Mouse (Mus musculus): ENCODE data around the gene Ppp1r3e.
A peak's percentile ranks its signal among the peaks of the same experiment; 100 is the strongest.

Ppp1r3e gene

DNA sequence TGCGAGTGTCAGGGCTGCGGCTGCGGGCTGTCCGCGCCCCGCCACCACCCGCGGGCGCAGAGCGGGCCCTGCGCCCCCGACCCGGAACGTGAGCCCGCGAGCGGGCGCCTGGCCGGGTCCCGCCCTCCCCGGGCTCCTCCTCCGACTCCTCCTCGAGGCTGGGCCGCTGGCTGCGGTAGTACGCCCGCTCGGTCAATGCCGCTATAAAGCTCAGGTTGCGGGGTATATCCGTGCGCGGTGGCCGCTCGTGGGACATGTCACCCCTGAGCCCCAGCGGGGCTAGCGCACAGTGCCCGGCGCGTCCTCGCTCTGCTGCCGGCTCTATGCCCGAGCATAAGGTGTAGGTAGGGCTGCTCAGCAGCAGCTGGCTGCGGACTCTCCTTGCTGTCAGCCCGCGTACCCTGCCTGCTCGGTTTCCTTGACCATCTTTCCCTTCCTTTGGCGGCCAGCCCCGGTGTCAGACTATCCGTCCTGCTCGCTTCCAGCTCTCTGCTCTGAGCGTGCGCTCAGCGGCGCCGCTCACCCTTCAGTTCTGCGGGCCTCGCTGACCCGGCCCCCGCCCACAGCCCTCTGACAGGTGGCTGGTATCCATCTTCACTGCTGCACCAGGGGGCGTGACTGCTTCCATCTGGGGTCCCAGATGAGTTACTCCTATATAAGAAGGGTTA, at the start of gene Ppp1r3e:
TSS of gene Ppp1r3e (minus strand) at position 503 of the 668 bp plus-strand sequence.
- peak; percentile 69 to 73 for DNase-seq (ENCODE audit: low spot score in 2 of 2)

DNA sequence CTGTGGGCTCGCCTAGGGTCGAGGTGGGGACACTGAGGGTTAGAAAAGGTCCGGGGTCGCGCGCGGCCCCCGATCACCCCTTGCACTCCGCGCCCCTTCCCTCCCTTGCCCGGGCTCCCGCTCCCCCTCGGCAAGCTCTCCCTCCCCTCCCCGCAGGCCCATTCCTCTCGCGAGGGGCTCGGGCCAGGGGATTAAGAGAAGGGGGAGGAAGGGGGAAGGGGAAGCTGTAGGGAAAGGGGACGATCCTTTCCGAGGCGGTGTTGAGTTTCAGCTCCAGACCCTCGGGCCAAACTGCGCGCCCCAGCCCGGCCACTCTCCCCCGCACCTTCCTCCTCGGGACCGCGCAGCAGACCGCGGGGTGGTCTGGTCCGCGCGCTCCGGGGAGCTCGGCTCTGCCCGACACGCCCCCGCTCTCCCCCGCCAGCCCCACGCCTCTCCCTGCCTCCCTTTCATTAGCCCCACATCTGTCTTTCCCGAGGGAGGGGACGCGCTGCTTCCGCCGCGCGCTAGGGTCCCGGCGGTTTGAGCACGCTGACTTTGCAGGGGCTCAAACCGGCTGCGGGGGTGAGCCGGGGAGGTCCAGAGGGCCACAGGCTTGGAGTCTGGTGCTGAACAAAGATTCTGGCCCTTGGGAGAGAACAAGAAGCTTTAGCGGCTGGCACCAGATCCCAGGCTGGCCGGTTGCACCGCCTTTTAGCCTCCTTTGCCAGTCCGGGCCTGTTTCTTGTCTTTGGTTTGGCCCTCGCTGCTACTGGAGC, 49.2 kb upstream of the Ppp1r3e start:
- DNase-seq (ENCODE audit: low spot score in 2 of 2) = peak; percentile 84

DNA sequence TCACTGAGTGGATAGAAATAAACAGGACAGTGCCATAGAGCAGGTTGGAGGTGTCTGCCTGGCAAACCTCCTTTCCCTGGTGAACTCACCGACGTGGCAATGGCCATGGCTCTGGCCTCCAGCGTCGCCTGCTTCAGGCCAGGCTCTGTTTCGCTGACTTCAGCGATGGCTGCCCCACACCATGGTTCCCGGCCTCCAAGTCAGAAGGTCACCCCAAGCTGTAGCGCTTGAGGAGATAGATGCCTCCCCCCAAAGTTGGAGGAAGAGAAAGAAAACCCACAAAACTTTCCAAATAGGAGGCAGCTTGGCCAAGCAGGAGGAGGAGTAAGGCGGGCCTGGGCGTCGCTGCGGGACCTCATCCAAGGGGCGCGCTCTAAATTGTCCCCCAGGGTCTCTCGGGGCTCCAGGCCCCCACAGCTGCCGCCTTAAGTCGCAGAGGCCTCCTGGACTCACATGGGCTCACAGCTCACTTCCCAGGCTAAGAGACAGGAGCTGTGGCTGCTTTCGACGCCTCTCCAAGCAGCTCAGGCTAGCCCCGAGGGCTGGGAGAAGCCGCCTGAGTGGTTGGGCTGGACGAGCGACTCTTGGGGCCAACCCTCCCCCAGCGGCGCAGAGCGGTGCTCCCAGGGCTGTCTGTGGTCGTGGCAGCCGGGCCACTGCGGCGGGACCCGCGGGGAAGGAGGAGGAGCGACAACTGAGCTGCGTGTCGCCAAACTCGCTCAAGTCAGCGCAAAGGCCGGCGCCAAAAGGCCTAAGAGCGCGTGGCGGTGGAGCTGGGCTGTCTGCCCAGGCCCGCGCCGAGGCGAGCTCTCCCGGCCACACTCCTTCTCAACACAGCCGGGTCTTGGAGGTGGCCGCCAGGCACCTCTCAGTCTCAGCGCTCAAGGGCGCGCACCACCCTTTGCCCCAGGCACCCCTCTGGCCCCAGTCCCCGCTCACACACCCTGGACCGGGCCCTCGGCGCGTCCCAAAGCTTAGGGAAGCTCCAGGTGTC, 48.3 kb upstream of the Ppp1r3e start, which contains the start of gene Efs:
TSS of gene Efs (minus strand) at position 778 of the 994 bp plus-strand sequence.
- DNase-seq (ENCODE audit: low spot score in 2 of 2) = peak; percentile 79 to 81

DNA sequence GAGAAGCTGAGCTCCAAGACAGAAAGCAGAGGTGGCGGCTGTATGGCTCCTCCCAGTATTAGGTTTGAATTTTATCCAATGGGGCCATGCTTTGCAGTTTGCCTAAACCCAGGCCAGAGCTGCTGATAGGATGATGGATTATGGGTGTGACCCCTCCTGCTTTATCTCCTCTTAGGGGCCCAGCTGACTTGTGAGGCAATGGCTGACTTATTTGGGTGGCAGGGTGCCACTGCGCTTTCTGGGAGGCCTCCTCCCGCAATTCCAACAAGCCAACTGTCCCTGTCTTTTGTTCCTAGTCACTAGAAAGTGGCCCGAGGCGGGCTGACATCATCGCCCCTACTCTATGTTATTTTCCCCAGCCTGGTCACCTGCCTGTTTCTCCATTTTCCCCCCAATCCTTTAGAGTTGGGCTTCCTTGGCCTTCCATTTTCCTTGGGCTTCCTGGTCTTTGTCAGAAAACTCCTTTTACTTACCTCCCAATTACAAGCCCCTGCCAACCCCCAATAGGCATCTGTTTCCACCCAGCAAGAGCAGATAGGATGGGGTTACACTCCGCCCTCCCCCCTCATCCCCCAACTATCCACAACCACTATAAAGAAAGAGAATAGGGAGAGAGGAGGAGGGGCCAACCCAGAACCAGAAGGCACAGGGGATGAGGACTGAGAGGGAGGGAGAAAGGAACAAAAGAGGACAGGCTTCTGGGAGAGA, 47.4 kb upstream of the Ppp1r3e start:
- DNase-seq (ENCODE audit: low spot score in 2 of 2) = peak; percentile 72 to 79

DNA sequence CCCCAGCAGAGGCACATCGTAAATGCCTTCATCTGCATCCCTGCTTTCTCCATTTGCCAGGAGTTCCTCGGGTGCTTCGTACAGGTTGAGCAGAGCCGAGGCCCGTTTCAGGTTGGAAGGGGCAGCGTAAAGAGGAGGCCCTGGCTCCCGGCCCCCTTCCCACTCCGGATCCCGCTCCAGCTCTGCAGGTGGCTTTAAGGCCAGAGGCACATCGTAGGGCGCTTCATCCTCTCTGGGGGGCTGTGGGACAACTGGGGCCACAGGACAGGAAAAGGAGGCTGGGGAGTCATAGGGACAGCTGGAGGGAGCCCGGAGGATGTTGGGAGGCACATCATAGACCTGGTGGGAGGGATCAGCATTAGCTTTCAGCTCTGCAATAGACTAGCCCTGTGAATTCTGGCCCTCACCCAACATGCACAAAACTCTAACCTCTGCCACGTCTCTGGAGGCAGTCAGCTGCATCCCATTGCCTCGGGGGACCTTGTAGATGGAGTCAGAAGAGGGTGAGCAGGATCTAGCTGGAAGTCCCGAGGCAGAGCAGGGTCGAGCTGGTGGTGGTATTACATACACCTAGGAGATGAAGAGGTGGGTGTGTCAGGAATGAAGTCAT, 42.8 kb upstream of the Ppp1r3e start:
- DNase-seq (ENCODE audit: low spot score in 2 of 2) = no peak

DNA sequence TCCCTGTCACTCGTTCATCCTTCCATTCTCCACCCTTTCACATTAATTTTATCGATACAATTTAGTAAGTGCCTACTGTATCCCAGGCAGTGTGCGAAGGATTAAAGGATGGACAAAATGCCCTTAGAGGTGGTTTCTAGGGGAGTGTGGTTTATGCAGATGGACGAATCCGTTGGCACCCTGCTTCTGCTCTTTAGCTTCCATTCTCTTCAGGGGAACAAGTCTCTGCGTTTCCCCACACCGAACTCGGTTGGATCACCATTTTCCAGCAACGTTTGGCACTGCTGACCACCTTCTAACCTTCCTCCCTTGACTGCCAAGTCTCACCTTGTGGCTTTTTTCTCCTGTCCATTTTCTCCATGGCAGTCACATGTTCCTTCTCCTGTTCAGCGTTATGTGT, 36.0 kb upstream of the Ppp1r3e start:
- DNase-seq (ENCODE audit: low spot score in 2 of 2) = no peak

DNA sequence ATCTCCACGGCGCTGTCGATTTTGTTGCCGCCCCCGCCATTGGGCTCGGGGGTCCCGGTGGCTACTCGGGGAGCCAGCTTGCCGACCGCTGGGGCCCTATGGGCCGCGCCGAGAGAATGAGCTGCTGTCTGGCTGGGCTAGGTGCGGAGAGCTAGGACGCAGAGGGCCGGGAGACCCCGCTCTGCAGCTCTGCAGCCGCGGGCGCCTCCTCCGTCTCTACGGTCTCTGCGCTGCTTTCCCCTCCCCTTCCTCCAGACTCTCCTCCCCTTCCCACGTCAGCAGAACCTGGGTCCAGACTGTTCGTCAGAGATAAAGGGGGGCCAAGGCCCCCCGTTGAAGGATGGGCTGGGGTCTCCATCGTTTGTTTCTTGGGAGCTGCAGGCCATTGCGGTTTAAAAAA, 35.5 kb upstream of the Ppp1r3e start, which contains the start of gene Slc22a17:
TSS of gene Slc22a17 (minus strand) at position 247 of the 400 bp plus-strand sequence.
- DNase-seq (ENCODE audit: low spot score in 2 of 2) = peak; percentile 62 to 70

DNA sequence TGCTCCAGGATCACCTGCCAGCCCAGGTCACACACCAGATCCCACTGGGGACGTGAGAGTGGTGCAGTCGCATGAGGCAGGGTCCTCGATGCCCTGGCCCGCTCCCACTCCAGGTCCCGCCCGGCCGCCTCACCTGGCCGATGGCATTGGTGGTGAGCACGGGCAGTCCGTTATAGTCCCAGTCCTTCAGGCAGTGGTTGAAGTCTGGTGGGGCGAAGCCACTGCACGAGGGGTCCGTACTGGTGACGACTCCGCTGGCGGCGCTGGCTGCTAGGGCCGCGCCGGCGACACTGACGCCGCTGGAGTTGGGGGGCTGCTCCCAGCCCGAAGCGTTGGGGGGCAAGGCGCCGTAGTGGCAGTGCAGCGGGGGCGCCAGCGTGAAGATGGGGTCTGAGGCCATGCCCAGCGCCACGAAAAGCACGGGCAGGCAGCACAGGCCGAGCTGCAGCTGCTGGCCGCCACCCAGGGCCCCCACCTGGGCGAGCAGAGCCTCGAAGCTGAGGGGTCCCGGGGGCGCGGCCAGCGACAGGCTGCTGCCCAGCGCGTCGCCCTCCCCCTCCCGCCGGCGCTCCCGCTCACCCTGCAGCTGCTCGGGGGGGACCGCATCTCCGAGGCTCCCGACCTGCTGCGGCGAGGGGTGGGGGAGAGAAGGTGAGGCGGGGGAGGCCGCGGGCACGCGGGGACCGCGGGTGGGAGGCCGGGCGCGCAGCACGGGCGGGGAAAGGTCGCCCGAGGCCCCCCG, 34.9 kb upstream of the Ppp1r3e start:
- no peak for DNase-seq (ENCODE audit: low spot score in 2 of 2)

DNA sequence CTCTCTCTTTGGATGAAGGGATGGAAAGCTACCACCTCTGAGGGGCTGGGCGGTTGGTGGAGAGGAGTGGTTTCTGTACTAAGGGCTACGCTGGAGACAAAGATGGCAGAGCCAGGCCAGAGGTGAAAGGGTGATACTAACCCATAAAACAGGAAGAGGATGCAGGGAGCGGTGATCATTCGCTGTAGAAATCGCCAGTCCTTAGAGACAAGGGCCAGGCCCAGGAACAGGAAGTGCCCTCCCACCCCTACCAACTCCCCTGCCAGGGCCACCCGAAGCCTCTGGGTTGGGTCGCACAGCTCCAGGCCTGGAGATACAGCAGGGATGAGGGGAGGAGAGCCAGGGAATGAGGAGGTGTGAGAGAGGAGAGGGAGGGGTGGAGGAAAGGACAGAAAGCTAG, 31.3 kb upstream of the Ppp1r3e start:
- no peak for DNase-seq (ENCODE audit: low spot score in 2 of 2)

DNA sequence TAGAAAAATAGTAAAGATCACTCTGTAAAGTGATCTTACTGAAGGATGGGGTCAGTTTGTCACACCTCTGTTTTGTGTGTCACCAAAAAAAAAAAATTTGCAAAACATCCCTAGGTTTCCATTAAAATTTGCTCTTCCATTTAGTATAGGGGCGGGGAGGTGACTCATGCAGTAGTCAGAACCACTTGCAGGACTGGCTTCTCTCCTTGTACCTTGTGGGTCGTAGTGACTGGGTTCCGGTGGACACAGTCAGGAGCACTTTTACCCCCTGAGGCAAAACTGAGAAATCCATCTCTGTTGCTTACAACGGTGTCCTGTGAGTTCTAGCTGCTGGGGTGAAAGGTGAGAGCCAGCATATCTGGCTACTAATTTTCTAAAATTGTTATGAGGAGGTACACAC, 26.3 kb upstream of the Ppp1r3e start:
- DNase-seq (ENCODE audit: low spot score in 2 of 2) = no peak

DNA sequence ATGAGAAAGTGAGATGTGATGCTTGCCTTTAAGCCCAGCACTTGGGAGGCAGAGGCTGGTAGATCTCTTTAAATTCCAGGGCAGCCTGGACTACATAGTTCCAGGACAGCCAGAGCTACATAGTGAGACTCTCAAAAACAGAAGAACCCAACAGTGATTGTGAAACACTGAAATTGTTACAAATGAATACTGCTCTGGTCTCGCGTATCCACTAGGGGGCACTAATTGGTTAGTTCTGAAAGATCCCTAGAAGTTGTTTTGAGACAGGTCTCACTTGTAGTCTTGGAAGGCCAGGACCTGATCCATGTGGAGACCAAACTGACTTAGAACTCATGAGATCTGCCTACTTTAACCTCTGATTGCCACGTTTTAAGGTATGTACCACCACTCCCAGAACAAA, 23.0 kb upstream of the Ppp1r3e start:
- DNase-seq (ENCODE audit: low spot score in 2 of 2) = peak; percentile 58 to 60

DNA sequence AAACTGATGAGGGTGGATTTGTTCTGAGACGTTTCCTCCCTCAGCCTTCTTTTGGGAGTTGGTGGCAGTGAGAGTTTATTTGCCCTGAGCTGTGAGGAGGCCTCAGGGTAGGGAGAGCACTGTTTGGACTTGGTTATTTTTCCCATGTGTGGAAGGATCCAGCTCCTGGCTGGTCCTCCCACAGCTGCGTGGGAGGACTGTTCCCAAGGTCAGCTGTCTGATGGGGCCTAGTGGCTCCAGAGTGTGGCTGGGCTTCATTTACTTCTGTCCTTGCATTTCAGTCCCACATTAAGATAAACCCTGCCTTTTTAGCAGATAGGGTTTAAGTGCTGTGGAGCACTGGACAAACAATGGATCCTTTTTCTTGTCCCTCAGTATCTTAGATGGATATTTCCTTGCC, 20.1 kb upstream of the Ppp1r3e start:
- DNase-seq (ENCODE audit: low spot score in 2 of 2) = no peak

DNA sequence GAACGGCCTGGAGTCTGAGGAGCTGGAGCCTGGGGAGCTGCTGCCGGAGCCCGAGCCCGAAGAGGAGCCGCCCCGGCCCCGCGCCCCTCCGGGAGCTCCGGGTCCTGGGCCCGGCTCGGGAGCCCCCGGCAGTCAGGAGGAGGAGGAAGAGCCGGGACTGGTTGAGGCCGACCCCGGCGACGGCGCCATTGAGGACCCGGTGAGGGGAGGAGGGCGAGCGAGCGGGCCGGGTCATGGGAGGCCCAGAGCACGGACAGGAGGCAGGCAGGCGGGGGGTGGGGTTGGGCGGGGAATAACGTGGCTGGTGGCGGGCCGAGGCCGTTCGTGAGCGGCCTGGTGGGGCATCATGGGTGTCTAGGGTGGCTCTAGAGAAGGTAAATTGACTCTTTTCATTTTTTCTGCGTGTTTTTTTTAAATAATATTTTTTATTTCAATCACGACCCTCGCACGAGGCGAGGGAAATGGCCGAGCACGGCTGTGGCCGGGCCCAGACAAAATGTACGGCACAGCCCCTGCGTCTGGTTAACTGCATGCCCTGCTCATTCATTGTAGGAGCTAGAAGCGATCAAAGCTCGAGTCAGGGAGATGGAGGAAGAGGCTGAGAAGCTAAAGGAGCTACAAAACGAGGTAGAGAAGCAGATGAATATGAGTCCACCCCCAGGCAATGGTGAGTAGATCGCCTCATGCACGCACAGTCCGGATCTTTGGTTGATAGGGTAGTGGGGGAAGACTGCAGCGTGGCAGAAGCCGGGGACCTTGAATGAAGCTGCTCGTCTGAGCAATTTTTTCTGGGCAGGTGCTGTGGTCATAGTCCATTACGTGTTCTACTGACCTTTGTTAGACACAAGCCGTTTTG, 17.2 kb upstream of the Ppp1r3e start:
- DNase-seq (ENCODE audit: low spot score in 2 of 2) = peak in 1 of 2 experiments; percentile 62

DNA sequence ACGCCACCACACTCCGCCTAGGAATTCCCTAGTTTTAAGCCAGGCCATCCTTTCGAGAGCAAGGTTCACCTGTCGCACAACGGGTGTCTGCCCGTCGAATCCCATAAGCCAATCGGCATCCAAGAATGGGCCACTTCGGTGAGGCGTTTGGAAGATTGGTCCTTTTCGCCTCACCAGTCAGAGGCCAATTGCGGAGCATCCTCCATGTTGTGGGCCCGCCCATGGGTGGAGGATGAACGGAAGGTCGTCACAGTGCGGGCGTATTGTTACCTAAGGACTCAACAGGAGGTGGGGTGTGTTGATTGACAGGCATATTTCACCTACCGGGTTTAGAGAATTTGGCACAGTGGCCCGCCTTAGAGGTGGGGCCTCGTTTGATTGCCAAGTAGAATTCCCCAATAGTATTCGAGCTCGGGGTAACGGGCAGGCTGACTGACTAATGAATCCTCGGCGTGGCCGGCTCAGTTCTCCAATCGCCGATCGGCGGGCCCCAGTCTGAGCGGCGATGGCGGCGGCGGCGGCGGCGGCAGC, 16.4 kb upstream of the Ppp1r3e start:
- DNase-seq (ENCODE audit: low spot score in 2 of 2) = peak; percentile 98

DNA sequence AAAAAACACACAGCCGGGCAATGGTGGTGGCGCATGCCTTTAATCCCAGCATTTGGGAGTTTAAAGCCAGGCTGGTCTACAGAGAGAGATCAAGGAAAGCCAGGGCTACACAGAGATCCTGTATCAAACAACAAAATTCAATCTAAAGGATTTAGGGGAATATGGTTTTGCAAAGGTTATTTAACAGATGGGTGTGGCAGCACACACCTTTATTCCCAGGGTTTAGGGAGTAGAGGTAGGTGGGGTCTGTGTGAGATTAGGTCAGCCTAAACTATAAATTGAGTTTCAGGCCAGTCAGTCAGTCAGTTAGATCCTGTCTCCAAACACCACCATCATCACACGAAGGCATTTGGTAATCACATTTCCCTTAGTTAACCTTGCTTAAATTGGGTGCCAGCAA, 14.8 kb upstream of the Ppp1r3e start, which contains the start of gene Pabpn1:
TSS of gene Pabpn1 (plus strand) at position 301 of the 400 bp plus-strand sequence.
- DNase-seq (ENCODE audit: low spot score in 2 of 2) = no peak

DNA sequence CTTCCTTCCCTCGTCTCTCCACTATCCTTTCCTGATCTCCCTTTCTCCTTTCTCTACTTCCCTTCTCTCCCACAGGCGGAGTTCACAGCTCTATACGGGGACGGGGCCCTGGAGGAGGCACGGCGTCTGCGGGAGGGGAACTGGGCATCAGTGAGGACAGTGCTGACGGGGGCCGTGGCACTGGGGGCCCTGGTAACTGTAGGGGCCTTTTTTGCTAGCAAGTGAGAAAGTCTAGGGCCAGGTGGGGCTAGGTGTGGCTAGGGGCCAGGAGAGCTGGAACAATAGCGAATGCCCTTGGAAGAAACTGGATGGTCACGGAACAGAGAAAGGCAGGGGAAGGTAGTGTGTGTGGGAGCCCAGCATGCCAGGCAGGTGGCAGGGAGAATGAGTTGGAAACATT, 8.0 kb upstream of the Ppp1r3e start:
- no peak for DNase-seq (ENCODE audit: low spot score in 2 of 2)

DNA sequence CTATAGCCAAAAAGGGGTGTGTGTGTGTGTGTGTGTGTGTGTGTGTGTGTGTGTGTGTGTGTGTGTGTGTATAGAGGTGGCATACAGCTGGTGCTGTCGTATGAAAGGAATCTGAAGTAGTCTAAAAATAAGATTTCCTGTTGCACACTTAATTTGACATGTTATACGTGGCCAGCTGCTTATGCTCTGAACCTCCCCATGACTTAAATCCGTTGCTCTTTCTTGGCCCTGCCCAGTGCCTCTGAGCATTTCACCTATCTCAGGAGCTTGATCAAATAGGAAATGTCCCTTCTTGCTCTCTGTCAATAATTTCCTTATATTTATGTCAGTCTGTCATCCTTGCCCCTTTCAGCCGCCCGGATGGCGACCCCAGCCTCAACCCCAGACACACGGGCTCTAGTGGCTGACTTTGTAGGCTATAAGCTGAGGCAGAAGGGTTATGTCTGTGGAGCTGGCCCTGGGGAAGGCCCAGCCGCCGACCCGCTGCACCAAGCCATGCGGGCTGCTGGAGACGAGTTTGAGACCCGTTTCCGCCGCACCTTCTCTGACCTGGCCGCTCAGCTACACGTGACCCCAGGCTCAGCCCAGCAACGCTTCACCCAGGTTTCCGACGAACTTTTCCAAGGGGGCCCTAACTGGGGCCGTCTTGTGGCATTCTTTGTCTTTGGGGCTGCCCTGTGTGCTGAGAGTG, 6.8 kb upstream of the Ppp1r3e start:
- no peak for DNase-seq (ENCODE audit: low spot score in 2 of 2)
